In genomic region chr3:126587477-126587876, GRCm38 (mm10) we compare ENCODE assay signal across 15 mouse cellular contexts. TPM values are rescaled to one million over a fixed set of nuclear protein-coding genes. Genes with fewer than 3 reads are reported as not detected.
DNase-seq lines count a peak whose midpoint lies in the region; ATAC-seq lines count a peak whose summit lies in the region.
"Had no signal": no experiment of that assay in that cellular context is flagged by ENCODE, and none has a peak within 500 bp of the region (broad histone marks: within the 10 kb centered on the region; RNA-seq: fewer than 3 reads in every experiment).

No protein-coding gene starts in this region.

- peak; percentile 69 for ATAC-seq in common myeloid progenitor, adult 5-6 weeks (replicated peaks; ENCODE audit: low read depth, poor library complexity, severe bottlenecking)
- ATAC-seq in granulocyte monocyte progenitor cell, adult 5-6 weeks (replicated peaks; ENCODE audit: poor library complexity, severe bottlenecking), result peak; percentile 73
- ATAC-seq in megakaryocyte progenitor cell, adult 5-6 weeks (replicated peaks; ENCODE audit: poor library complexity), result peak; percentile 63
- ATAC-seq: CD4-positive, CD25-positive, alpha-beta regulatory T cell, adult 4 months; forebrain, embryonic 14.5 days; intestine, embryonic 15.5 days had no signal

- DNase-seq in gastrocnemius, postnatal 25 days, result peak; percentile 46
- no peak for DNase-seq in gastrocnemius, postnatal 14 days
- no peak for DNase-seq in adrenal gland, postnatal 14 days
- no peak for DNase-seq in cerebellum, adult 8-10 months
- DNase-seq in thymus, postnatal 4 days, result no peak
- DNase-seq: adrenal gland, postnatal 10 days; B cell, adult 2 months; cerebellum, adult 18-20 months; cerebellum, postnatal 14 days had no signal

- intact Hi-C loops in gastrocnemius, postnatal 14 days (cut with DNase I; ENCODE audit: low total_unique reads), result no loop called here

RNA-seq across cellular contexts. Expression of gene Camk2d, which starts 8.6 kb away (rescaled TPM):
- 10 to 100 TPM; 51.7 to 64.2 TPM for total RNA-seq in gastrocnemius, postnatal 25 days (2021)
- total RNA-seq in gastrocnemius, postnatal 14 days (2021), result 10 to 100 TPM; 84.5 to 99.0 TPM
- total RNA-seq in common myeloid progenitor, adult 5-6 weeks (2017), result 16.1 and 31.6 TPM in 2 replicates
- 11.8 and 14.5 TPM in 2 replicates for total RNA-seq in granulocyte monocyte progenitor cell, adult 5-6 weeks (2014; fragmentation: Nextera tagmentation)
- 8.6 and 14.9 TPM in 2 replicates for total RNA-seq in granulocyte monocyte progenitor cell, adult 5-6 weeks (2017)
- 12.7 and 16.9 TPM in 2 replicates for total RNA-seq in megakaryocyte progenitor cell, adult 5-6 weeks (2015)
- 13.2 and 19.5 TPM in 2 replicates for total RNA-seq in megakaryocyte progenitor cell, adult 5-6 weeks (2017)
- total RNA-seq in adrenal gland, postnatal 14 days (2021), result 78.9 and 95.8 TPM in 2 replicates
